Mouse (Mus musculus) neural tube, embryonic 10.5 days (tissue): ENCODE data around the gene Fam189a2.
A peak's percentile ranks its signal among the peaks of the same experiment; 100 is the strongest.

Experiments used
- DNase-seq: peaks from one replicate; pipeline ENCODE4 v3.0.0-alpha.2; 2017; ENCODE audit warnings: low spot score; ENCODE audit errors: extremely low spot score

Gene Fam189a2

DNA sequence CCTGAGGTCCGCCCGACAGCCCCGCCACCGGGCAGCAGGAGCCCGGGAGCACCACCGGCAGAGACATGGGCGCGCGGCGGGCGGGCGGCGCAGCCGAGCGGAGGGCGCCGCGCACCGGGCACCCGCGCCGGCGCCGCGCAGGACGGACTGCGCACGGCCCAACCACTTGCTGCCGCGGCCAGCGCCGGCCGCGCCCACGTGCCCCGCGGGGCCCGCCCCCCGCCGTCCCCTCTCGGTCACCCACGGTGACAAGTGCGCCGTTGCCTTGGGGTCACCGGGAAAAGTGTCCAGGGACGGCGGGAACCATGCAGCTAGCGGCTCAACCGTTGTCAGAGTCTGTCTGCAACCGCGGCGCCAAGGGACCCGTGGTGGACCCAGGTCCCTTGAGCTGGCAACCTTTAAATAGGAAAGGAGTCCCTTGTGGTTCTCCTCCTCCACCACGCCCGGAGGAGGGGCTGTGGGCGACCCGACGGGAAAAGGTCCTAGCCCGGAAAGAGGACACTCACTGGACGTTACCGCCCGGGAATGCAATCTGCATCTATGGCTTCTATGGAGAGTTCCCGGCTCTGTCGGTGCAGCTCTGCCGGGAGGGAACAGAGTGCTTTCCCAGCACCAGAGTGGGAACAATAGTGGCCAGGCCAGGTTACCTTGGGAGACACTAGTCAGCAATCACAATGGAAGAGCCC is at the start of gene Fam189a2:
Gene Fam189a2, minus strand, starts transcription at position 149 of the 686 bp plus-strand sequence.
- DNase-seq, result peak; percentile 58

DNA sequence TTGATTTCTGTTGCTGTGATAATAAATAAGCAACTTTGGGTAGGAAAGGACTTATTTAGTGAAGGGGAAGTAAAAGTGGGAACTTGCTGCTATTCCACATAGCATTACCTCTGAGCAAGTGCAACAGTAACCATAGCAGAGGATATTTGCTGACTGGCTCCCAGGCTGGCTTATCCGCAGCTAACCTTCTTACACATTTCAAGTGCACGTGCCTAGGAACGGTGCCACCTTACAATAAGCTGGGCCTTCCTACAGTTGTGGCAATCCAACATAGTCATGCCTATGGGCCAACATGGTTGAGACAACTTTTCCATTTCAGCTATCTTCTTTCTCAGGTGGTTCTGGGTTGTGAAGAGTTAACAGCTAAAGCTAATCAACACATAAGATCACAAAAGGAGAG is 46.8 kb upstream of the Fam189a2 start:
- DNase-seq, result no peak

- DNase-seq, result no peak
These were observed 45.7 kb upstream of the Fam189a2 start for GRCm38 (mm10) chr19:24076536-24076935.

DNA sequence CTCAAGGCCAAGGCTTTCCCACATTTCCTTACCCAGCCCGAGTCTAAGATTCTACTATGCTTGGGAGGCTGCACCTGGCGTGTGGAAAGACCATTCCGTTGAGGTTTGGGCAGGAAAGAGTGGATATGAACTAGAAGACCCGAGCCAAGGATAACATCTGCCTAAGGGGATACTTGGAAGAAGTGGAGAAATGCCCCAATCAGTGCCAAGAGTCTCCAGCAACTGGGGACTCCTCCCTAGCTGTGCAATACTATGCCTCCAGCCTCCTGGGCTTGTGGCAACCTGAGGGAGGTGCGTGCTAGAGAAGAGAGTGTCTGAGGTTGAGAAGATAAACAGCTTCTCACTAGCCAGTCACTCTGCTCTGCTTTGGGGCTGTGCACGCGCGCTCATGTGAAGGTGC is 45.1 kb upstream of the Fam189a2 start:
- no peak for DNase-seq

GRCm38 (mm10) chr19:24073155-24073554 is 42.3 kb upstream of the Fam189a2 start:
- no peak for DNase-seq

- DNase-seq, result no peak
These were observed 33.6 kb upstream of the Fam189a2 start for GRCm38 (mm10) chr19:24064348-24064895.

GRCm38 (mm10) chr19:24063585-24063984 is 32.8 kb upstream of the Fam189a2 start:
- no peak for DNase-seq

GRCm38 (mm10) chr19:24058851-24059250 is 28.0 kb upstream of the Fam189a2 start:
- DNase-seq, result no peak

- no peak for DNase-seq
These were observed 27.2 kb upstream of the Fam189a2 start for GRCm38 (mm10) chr19:24058021-24058420.

DNA sequence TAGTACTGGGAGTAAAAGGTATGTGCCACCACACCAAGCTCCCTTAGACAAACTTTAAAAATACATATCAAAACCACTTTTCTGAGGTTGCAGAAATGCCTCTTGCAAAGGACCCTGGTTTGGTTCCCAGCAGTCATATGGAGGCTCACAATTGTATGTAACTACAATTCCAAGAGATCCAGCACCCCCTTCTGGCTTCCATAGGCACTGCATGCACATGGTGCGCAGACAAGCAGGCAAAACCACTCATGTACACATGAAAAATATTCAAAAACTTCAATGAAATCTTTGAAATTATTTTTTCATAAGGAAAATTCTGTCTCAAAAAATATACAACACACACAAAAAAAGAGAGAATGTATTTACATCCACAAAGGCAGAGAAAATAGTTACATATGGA is 26.1 kb upstream of the Fam189a2 start:
- no peak for DNase-seq

GRCm38 (mm10) chr19:24054904-24055303 is 24.1 kb upstream of the Fam189a2 start:
- DNase-seq, result no peak

GRCm38 (mm10) chr19:24054265-24054664 is 23.4 kb upstream of the Fam189a2 start:
- DNase-seq, result no peak

- no peak for DNase-seq
These were observed 19.7 kb upstream of the Fam189a2 start for GRCm38 (mm10) chr19:24050514-24050913.

- no peak for DNase-seq
These were observed 18.5 kb upstream of the Fam189a2 start for GRCm38 (mm10) chr19:24049329-24049728.

- no peak for DNase-seq
These were observed 15.7 kb upstream of the Fam189a2 start for GRCm38 (mm10) chr19:24046395-24046993.

- DNase-seq, result no peak
These were observed 11.6 kb upstream of the Fam189a2 start for GRCm38 (mm10) chr19:24042387-24042786.

- DNase-seq, result no peak
These were observed 8.4 kb upstream of the Fam189a2 start for GRCm38 (mm10) chr19:24039061-24039853.

DNA sequence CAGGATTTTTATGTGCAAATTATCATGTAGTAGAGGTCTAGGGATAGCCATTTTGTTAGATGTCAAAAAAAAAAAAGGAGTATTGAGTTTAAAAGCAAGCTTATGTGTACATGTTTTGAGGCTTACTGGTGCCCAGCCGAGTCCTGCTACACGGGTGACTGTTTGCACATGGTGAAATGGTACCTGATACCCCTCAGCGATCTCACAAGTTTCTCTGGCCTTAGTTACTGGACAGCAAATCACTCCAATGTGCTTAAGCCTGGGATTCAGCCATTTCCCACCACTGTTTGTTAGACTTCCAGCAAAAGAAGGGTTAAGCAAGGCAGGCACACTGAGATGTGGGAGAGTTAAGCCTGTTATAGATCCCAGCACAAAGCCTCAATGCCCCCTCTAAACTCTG is 3.5 kb upstream of the Fam189a2 start:
- no peak for DNase-seq

DNA sequence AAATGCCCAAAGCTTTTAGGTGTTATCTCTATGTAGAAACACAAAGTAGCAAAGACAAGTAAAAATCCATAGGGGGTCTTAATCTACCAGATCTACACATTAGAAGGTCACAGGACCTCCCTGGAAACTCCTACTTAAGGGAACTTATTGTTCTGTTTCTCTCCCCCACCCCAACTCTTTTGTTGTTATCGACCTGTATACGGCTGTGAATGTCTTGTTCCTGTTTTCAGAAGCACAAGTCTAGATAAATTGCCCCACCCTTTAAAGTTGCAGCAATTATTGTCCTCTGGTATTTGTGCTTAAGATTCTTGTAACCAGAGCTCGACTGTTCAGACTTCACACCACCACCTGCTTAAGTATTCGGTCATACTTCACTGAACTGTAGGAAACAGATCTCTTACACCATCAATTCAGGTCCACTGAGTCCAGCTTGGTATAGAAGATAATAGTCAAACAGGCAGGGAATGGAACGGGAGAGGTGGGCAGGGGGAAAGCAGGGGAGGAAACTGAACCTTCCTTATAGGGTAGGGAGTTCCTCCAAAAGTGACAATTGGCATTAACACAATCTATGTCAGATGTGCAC is 1.9 kb upstream of the Fam189a2 start:
- no peak for DNase-seq

DNA sequence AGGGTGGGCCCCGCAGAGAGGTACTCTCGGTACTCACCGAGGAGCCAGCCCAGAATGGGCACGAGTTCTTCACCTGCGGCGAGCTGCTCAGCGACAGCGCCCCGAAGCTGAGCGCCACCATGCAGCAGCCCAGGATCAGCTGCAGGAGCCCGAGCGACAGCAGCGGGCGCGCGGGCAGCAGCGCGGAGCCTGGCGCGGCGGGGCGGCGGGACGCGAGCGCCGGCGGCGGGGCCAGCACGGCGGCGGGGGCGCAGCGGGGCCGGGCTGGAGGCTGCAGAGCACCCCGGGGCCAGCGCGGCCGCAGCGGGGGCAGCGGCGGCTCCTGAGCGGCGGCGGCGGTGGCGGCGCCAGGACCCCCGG is 328 bp downstream of the Fam189a2 start:
- peak; percentile 52 for DNase-seq

GRCm38 (mm10) chr19:24029616-24030510 is 956 bp downstream of the Fam189a2 start:
- DNase-seq, result no peak
